Mouse (Mus musculus) layer of hippocampus, postnatal 10 days (tissue): Measurements from ENCODE around the gene Kif5a. TPM values are rescaled to one million over a fixed set of nuclear protein-coding genes. Genes with fewer than 3 reads are reported as not detected.

Experiments
- DNase-seq, 2 experiments: peaks; one replicate each; pipeline ENCODE4 v3.0.0; 2021; ENCODE audit warnings: low spot score in 2 of 2
- total RNA-seq, 2 experiments: library from RNA; stranded (reverse); gene quantifications; 2 replicates each; pipeline ENCODE4 v1.2.3; 2021

Gene Kif5a
- total RNA-seq, 2 experiments from 2014 or later = 360 to 377 TPM

DNA sequence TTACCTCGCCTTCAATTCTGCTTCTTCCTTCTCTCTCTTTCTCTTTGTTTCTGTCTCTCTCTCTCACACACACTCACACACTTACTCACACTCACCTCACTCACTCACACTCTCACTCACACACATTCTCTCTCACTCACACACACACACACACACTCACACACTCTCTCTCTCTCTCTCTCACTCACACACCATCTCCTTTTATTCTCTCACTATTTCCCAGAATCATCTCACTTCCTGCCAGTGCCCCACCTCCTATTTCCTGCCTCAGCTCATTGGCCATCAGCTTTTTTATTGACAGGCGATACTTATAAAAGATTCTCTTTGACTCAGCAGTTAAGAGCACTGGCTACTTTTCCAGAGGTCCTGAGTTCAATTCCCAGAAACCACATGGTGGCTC lies 44.8 kb downstream of the Kif5a start:
- no peak for DNase-seq

DNA sequence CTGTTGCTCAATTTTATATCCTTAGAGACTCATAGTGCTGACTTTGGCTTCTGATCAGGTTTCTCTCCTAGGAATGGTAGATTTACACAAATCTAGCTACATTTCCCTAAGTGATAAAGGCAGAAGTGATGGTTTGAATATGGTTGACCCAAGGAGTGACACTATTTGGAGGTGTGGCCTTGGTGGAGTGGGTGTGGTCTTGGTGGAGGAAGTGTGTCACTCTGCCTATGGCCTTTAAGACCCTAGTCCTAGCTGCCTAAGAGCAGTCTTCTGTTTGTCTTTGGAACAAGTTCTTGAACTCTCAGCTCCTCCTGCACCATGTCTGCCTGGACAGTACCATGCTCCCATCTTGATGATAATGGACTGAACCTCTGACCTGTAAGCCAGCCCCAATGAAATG lies 46.0 kb downstream of the Kif5a start:
- no peak for DNase-seq

DNA sequence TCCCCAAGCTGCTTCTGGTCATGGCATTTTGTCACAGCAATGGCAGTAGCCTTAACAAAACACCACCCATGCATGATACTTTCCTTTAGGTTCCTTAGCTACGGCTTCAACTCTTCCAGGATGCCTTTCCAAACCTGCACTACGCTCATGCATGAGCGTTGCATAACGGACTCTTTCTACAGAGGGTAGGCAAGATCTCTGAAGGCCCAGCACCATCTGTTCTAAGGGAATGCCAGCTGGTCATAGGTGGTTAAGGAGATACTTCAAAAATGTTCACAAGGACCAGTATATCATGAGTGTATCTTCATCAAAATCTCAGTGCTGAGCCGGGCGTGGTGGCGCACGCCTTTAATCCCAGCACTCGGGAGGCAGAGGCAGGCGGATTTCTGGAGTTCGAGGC lies 46.7 kb downstream of the Kif5a start:
- DNase-seq = no peak

DNA sequence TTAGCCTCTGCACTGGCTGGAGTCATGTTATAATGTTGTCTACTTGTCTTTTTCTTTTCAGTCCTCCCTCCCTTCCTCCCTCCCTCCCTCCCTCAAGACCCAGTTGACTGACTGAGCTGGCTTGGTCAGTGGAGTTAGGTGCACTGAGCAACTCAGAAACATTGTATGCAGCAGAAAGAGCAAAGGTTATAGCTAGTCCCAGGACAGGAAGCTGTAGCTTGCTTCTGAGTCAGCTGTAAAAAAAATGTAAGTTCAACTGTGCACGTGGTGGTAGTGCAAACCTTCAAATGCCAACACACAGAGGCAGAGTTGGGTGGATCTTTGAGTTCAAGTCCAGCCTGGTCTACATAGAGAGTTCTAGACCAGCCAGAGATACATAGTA lies 48.7 kb downstream of the Kif5a start:
- no peak for DNase-seq

DNA sequence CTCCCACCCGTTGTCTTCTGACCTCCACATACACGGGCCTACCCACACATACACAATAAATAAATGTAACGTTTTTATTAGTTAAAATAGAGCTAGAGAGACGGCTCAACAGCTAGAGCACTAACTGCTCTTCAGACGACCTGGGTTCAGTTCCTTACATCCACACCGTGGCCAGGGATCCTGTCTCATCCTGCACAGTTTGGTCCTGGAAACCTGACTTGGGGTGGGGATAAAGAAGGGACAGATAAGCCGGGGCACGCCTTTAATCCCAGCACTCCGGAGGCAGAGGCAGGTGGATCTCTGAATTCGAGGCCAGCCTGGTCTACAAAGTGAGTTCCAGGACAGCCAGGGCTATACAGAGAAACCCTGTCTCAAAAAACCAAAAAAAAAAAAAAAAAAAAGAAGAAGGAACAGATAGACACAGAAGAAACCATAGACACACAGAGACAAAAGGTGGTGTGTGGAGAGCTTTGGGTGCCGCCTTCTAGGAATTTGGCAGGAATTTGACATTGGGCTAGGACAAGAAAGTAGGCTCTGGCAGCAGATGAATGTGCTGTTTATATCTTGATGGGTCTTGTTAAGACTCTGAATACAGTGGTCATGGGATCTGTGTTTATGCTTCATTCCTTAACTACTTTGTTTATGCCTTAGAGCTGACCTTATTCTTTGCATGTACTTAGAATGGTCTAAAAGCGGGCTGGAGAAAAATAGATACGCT lies 49.3 kb downstream of the Kif5a start:
- DNase-seq = no peak

DNA sequence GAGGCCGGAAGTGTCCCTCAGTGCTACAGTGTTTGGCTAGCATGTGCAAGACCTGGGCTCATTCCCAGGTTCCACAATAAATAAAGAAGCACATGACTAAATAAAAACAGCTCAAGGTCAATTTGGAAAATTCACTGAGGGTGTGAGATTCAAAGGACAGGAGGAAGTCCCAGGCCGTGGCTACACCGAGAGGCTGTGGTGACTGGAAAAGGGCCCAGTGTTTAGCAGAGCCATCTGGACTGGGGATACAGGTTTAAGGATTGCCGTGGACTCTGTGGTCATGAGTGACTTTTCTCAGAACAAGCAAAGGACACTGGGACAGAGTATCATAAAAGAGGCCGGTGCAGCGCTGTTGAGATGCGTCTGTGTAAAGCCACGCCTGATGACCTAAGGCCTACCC lies 49.9 kb downstream of the Kif5a start:
- no peak for DNase-seq

DNA sequence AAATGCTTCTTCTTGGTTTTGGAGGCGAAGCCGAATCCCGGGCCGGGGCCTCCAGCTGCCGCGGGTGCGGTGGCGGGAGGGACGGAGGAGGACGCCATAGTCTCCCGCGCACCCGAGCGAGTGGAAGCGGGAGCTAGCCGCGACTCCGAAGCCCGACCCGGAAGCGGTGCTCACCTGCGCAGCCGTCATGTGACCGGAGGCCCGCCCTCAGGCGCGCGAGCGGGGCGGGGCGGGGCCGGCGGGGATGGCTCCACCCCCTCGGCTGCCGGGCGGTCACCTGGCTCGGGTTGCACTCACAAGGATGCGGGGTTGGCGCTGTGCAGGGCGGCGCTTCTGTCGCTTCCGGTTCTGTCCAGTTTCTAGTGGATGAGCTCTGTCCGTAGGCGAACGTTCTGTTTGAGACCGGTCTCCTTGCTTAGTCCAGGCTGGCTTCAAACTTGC lies 51.7 kb downstream of the Kif5a start, which contains the start of gene Pip4k2c:
Gene Pip4k2c (minus strand): TSS at position 172 of the 441 bp plus-strand sequence.
- DNase-seq = peak; percentile 77 to 90

DNA sequence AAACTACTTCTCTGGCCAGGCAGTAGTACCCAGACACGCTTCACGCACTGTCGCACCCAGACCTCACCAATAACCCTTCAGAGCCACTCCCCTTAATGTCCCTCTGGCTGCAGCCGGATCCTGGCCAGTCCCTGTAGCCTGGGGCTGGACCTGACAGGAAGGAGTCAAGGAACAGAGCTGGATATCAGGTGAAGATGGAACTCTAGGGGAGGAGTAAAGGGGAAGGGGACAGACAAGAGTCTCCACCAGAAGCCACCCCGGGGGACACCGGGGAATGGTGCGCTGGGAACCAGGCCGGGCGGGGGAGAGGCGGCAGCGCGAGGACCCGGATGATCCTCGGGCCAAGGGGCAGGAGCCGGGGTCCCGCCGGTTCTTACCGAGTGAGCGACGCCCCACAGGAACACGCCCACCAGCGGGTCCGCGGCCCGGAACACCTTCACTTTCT lies 52.2 kb downstream of the Kif5a start:
- no peak for DNase-seq

DNA sequence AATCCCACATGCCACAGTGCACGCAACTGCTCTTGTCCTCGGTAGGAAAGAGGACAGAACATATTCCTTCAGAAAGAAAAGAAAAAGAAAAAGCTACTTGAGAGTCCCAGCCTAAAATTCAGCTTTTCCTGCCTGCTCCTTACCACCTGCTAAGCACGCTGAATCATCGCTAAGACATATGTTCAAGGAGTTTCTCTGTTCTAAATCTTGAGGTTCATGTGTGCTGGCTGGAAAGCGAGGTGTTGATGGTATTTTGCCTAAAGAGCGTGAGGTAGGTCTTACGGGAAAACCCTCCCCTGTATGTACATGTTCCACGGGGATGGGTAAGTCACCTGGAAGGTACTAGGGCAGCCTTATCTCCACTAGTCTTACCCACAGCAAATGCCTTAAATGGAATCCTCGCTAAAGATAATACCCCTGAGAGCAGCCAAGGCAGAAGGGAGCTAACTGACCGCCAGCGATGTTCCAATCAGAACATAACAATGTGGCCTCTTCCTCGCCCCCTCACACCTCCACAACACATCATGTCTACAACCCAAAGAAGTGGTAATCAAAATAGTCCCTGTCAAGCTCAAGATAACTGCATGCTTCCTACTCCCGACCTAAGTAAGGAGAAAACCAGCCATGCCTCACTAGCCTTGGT lies 53.1 kb downstream of the Kif5a start:
- DNase-seq = no peak

DNA sequence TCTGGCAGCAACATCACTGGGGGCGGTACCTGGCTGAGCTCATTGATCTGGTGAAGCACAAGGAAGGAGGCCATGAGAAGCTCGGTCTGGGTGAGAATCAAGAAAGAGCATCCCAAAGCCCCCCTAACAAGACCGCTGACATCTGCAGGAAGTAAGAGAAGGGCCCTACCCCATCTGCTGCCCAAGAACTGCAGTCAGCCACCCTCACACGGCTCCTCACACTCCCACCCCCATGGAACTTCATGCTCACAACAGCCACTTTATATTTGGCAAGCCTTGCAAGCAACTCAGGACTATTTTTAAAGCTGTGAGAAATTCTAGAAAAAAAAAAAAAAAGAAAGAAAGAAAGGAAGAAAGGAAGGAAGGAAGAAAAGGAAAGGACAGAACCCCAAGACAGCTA lies 54.2 kb downstream of the Kif5a start:
- DNase-seq = no peak

DNA sequence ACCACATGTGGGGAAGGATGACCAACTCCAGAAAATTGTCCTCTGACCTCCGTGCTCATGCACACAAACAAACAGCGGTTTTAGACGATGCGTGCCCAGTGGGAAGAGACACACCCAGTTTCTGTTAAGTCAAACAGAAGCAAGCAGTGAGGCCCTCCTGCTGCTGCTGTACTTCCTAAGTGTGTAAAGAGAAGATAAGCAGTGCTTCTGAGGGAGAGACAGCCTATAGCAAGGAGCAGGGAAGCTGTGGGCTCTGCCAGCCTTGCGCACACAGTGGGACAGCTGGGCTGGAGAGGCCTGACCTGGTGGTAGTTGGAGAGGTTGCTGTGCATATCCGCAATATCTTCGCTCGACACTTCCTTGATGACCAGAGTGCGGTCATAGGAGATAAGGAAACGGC lies 57.8 kb downstream of the Kif5a start:
- DNase-seq = no peak

DNA sequence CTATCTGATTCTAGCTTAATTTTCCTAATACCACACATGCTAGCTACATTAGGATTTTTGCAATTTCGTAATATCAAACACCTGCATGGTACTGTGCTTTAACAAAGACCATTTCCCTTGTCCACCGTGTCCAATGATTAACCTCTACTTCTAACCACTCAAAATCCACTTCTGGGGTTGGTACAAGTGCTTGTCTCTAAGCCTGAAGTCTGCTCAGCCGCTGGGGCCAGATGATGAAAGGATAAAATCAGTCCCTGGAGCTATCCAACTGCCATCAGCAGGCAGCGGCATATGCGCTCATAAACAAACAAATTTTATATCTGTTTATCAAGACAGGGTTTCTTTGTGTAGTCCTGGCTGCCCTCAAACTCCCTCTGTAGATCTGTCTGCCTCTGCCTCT lies 58.6 kb downstream of the Kif5a start:
- no peak for DNase-seq

DNA sequence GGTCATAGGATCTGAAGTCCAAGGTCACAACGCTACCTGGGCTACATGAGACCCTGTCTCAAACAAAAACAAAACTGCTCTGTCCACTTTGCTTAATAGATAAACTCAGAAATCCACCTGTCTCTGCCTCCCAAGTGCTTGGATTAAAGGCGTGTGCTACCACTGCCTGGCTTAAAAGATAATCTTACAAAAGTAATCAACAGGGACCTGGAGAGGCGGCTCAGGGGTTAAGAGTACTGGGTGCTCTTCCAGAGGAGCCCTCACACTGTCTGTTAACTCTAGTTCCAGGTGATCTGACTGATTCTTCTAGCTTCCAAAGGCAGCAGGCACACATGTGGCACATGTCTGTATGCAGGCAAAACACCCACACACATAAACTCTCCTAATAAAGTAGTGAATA lies 60.0 kb downstream of the Kif5a start:
- DNase-seq = no peak

DNA sequence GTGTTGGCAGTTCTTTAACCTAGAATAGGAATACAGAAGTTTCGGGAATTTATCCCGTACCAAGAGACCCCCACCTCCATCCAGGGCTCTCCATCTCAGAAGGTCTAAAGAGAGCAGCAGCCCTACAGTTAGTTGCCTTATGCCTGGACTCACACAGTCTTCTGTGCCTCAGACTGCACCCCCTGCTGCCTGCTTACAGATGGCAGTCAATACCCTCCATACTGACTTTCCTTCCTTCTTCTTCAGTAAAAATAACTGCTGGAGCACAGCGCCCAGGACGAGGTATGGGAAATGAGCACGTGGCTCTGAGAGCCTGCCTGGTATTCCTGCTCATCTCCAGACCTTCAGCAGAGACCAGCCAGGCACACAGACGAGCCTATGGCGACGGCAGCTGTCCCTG lies 62.9 kb downstream of the Kif5a start:
- DNase-seq = no peak

DNA sequence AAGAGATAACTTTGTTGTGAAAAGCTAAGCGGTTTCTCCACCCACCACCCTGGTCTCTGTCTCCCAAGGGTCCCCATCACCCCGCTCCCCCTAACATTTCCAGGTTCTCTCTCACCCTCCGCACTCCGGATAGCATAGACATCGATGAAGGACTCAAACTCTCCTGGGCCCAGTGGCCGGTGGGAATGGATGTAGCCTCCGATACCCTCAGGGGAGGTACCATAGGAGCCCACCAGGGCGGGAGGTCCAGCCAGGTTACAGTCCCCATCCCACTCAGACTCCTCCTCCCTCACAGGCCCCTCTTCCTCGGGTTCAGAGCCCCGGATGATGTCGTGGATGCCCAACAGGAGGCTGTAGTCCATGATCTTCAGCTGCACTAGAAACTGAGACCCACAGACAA lies 63.7 kb downstream of the Kif5a start:
- DNase-seq = no peak

DNA sequence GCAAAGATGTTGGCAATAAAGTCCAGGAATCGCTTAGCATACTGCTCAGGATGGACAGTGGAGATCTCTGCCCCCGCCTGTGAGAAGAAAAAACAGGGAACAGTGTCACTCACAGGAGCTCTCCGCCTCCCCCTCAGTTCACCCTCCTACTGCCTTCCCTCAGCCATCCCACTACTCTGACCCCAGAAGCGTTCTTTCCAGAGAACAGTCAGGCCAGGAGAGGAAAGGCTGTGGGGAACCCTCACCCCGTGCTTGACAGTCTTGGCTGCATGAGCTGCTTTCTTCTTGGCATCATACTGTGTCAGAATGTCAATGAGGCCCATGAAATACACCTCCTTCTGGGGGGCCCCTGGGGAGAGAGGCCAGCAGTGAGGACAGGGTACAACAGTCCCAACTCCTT lies 64.1 kb downstream of the Kif5a start:
- DNase-seq = no peak

DNA sequence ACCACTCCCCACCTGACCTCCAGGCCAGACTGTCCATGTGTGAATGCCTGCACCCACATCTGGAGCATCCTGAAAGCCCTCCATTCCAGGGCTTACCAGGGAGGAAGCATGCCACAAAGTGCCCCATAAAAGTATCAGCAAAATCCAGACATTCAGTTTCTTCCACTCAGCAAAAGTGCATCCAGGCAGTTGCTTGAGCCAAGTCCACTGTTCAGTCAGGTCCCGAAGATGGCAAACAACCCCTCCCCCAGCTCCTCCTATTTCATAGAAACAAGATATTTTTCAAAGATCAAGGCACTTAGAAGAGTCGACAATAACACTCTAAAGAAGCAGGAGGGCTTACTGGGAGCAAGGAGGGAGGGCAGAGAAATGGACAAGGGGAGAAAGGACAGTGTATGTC lies 64.7 kb downstream of the Kif5a start:
- no peak for DNase-seq

DNA sequence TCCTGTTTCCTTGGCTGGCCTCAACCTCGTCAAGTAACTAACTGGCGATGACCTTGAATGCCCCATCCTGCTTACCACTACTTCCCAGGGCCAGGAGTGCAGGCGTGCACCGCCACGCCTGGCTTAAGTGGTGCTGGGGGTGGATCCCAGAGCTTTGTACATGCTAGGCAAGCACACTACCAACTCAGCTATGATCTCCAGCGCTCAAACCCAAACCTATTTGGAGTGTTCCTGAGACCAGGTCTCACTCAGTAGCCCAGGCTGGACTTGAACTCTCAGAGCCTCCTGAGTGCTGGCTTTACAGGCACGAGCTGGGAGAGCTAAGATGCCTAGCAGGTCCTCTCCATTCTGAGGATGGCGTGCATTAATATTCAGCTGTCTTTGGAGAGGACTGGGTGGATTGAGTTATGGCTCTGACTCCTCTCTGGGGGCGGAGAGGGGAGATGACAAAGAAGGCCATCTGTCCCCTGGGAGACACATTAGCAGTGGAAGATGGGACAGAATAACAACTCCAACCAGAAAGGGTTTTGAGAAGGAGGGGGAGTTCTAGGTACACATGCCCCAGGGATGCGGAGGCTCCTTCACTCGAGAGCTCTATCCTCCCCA lies 65.5 kb downstream of the Kif5a start:
- no peak for DNase-seq

DNA sequence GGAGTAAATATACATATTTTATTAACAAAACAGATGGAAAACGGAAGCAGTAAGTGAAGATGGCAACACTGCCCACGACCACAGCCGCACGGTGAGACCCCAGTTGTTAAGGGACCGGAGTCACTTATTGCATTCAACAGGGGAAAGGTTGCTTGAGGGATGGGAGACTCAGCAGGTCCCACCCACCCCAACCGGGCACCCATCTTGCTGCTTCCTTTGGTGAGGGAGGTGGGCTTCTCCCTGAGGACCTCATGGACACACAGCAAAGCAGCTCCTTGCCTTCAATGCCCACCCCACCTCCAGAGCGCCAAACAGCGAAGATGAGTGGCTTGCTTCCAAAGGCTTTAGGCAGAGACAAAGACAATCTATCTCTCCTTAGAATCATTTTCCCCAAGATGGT lies 66.0 kb downstream of the Kif5a start:
- DNase-seq = no peak

DNA sequence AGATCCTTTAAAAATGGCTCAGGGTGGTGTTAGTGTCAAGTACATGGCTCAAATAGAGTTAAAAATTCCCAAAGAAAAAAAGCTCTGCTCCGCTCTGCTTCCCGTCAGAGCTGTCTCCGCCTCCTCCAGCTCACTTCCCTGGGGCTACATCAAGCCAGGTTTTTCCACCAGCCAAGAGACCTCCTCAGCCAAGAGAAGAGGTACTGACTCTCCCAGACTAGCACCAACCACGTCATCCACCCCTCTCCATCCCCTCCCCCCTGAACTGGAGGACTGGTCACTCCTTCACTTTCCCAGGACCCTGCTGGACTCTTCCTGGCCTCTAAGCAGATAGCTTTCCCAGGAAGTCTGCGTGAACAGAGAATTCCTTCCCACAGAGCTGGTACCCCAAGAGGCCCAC lies 66.8 kb downstream of the Kif5a start:
- peak in 1 of 2 experiments; percentile 64 for DNase-seq

DNA sequence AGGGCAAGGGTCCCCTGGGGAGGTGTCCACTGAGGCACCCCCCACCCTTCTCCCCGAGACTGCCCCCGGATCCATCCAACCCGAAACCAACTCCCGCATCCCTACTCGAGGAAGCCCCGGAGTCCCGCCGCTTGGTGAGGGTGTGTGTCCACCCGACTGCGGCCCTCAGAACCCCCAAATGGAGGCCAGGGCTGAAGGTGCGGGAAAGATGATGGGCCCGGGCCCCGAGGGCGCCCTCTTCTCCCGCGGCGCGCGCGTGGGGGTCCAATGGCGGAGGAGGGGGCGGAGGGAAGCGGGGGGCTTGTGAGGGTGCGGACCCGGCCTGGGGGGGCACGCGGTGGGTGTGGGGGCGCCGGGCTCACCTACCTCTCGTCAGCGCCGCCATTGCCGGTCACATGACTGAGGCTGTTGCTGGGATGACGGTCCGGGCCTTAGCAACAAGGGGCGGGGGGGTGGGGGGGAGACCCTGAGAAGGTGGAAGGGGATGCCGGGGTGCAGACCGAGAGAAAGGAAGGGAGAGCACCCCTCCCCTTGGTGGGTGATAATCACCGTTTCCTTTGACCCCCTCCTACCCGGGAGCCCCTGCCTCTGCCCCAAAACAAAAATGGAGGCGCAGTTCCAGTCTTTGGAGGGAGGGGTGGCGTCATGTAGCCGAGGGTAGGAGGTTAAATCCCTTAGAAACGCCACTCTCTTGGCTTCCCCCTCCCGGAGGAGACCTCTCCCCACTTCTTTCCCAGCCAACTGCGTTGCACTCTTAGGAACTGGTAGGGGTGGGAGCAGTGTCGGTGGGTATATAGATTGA lies 67.6 kb downstream of the Kif5a start, which contains the start of gene Dtx3:
Gene Dtx3 (minus strand): TSS at position 401 of the 802 bp plus-strand sequence.
- DNase-seq = peak in 1 of 2 experiments; percentile 64
